Mouse (Mus musculus): ENCODE data around the gene Phyhd1. TPM values are rescaled to one million over a fixed set of nuclear protein-coding genes. Genes with fewer than 3 reads are reported as not detected.

The Phyhd1 gene
- total and polyA plus RNA-seq, 3 experiments, result 0.19 to 1.6 TPM; not detected in 1

- no peak for DNase-seq (ENCODE audit: low read depth, low spot score)
- H3K36me3 ChIP-seq (ENCODE audit: control insufficient read depth in 1 of 2, insufficient read depth in 2 of 2, low read length in 2 of 2), result peaks cover 5 to 11% of the 10 kb centered on the region in 2 experiments
- H3K9me3 ChIP-seq (replicated peaks; ENCODE audit: insufficient read depth, low read length), result no peaks in the 10 kb centered on the region
- H3K79me2 ChIP-seq (ENCODE audit: control insufficient read depth, insufficient read depth, low read length, poor library complexity), result peaks cover 13% of the 10 kb centered on the region
- no peaks in the 10 kb centered on the region for H3K27me3 ChIP-seq (ENCODE audit: control insufficient read depth in 1 of 2, insufficient read depth in 2 of 2, low read length in 2 of 2)
- H3K9ac ChIP-seq (ENCODE audit: control insufficient read depth, low read depth, low read length, poor library complexity, severe bottlenecking), result no peak overlapping the region
- peaks cover 9 to 20% of the 10 kb centered on the region in 2 experiments for H3K4me1 ChIP-seq (ENCODE audit: control insufficient read depth in 1 of 2, insufficient read depth in 2 of 2, low read length in 2 of 2)
- no peak for TF ChIP-seq NELFE (IDR thresholded peaks at IDR 0.05; ENCODE audit: low read depth, low read length)
- TF ChIP-seq HCFC1 (IDR thresholded peaks at IDR 0.05; ENCODE audit: low read depth, low read length), result no peak
- H3K4me3 ChIP-seq (ENCODE audit: control insufficient read depth in 1 of 2, insufficient read depth in 1 of 2, low read depth in 2 of 2, low read length in 2 of 2), result no peak overlapping the region
- no peak overlapping the region for H3K27ac ChIP-seq (ENCODE audit: control insufficient read depth, low read depth, low read length)
These were observed 23.5 kb upstream of the Phyhd1 start for GRCm38 (mm10) chr2:30242509-30242908.

GRCm38 (mm10) chr2:30243391-30243790 lies 22.6 kb upstream of the Phyhd1 start:
- H3K9ac ChIP-seq (ENCODE audit: control insufficient read depth, low read depth, low read length, poor library complexity, severe bottlenecking), result no peak overlapping the region
- no peaks in the 10 kb centered on the region for H3K9me3 ChIP-seq (replicated peaks; ENCODE audit: insufficient read depth, low read length)
- TF ChIP-seq MXI1 (IDR thresholded peaks at IDR 0.05; ENCODE audit: low read depth, low read length) (no peak), ZC3H11A (IDR thresholded peaks at IDR 0.05; ENCODE audit: low read depth, low read length) (no peak), GABPA (IDR thresholded peaks at IDR 0.05; ENCODE audit: low read depth, low read length) (no peak)
- DNase-seq (ENCODE audit: low read depth, low spot score), result no peak
- H3K4me3 ChIP-seq (ENCODE audit: control insufficient read depth in 1 of 2, insufficient read depth in 1 of 2, low read depth in 2 of 2, low read length in 2 of 2), result no peak overlapping the region
- H3K27ac ChIP-seq (ENCODE audit: control insufficient read depth, low read depth, low read length), result no peak overlapping the region
- H3K79me2 ChIP-seq (ENCODE audit: control insufficient read depth, insufficient read depth, low read length, poor library complexity), result peaks cover 5% of the 10 kb centered on the region
- H3K4me1 ChIP-seq (ENCODE audit: control insufficient read depth in 1 of 2, insufficient read depth in 2 of 2, low read length in 2 of 2), result peaks cover 9 to 18% of the 10 kb centered on the region in 2 experiments
- H3K36me3 ChIP-seq (ENCODE audit: control insufficient read depth in 1 of 2, insufficient read depth in 2 of 2, low read length in 2 of 2), result peaks cover 5 to 11% of the 10 kb centered on the region in 2 experiments
- no peaks in the 10 kb centered on the region for H3K27me3 ChIP-seq (ENCODE audit: control insufficient read depth in 1 of 2, insufficient read depth in 2 of 2, low read length in 2 of 2)

GRCm38 (mm10) chr2:30244595-30245178 lies 21.3 kb upstream of the Phyhd1 start:
- Histone ChIP-seq H3K27me3 (ENCODE audit: control insufficient read depth in 1 of 2, insufficient read depth in 2 of 2, low read length in 2 of 2) (no peaks in the 10 kb centered on the region), H3K36me3 (ENCODE audit: control insufficient read depth in 1 of 2, insufficient read depth in 2 of 2, low read length in 2 of 2) (peaks cover 4 to 8% of the 10 kb centered on the region in 2 experiments), H3K4me1 (ENCODE audit: control insufficient read depth in 1 of 2, insufficient read depth in 2 of 2, low read length in 2 of 2) (peaks cover 5% of the 10 kb centered on the region in 2 experiments), H3K9me3 (replicated peaks; ENCODE audit: insufficient read depth, low read length) (no peaks in the 10 kb centered on the region), H3K27ac (ENCODE audit: control insufficient read depth, low read depth, low read length) (no peak overlapping the region), H3K4me3 (ENCODE audit: control insufficient read depth in 1 of 2, insufficient read depth in 1 of 2, low read depth in 2 of 2, low read length in 2 of 2) (no peak overlapping the region), H3K79me2 (ENCODE audit: control insufficient read depth, insufficient read depth, low read length, poor library complexity) (no peaks in the 10 kb centered on the region), H3K9ac (ENCODE audit: control insufficient read depth, low read depth, low read length, poor library complexity, severe bottlenecking) (no peak overlapping the region)
- no peak for DNase-seq (ENCODE audit: low read depth, low spot score)
- TF ChIP-seq CHD2 (IDR thresholded peaks at IDR 0.05; ENCODE audit: low read length), result no peak
- TF ChIP-seq TBP (IDR thresholded peaks at IDR 0.05; ENCODE audit: low read depth, low read length), result no peak
- TF ChIP-seq MAX (IDR thresholded peaks at IDR 0.05; ENCODE audit: low read length), result no peak

- Histone ChIP-seq H3K4me3 (ENCODE audit: control insufficient read depth in 1 of 2, insufficient read depth in 1 of 2, low read depth in 2 of 2, low read length in 2 of 2) (no peak overlapping the region), H3K27ac (ENCODE audit: control insufficient read depth, low read depth, low read length) (no peak overlapping the region), H3K36me3 (ENCODE audit: control insufficient read depth in 1 of 2, insufficient read depth in 2 of 2, low read length in 2 of 2) (peaks cover 6 to 9% of the 10 kb centered on the region in 2 experiments), H3K9me3 (replicated peaks; ENCODE audit: insufficient read depth, low read length) (no peaks in the 10 kb centered on the region), H3K79me2 (ENCODE audit: control insufficient read depth, insufficient read depth, low read length, poor library complexity) (no peaks in the 10 kb centered on the region), H3K9ac (ENCODE audit: control insufficient read depth, low read depth, low read length, poor library complexity, severe bottlenecking) (no peak overlapping the region), H3K4me1 (ENCODE audit: control insufficient read depth in 1 of 2, insufficient read depth in 2 of 2, low read length in 2 of 2) (peaks cover 5 to 8% of the 10 kb centered on the region in 2 experiments), H3K27me3 (ENCODE audit: control insufficient read depth in 1 of 2, insufficient read depth in 2 of 2, low read length in 2 of 2) (no peaks in the 10 kb centered on the region)
- TF ChIP-seq GATA1 (IDR thresholded peaks at IDR 0.05; ENCODE audit: low read depth, low read length) (no peak), CHD2 (IDR thresholded peaks at IDR 0.05; ENCODE audit: low read length) (no peak), ZKSCAN1 (IDR thresholded peaks at IDR 0.05; ENCODE audit: low read depth, low read length) (no peak), HCFC1 (IDR thresholded peaks at IDR 0.05; ENCODE audit: low read depth, low read length) (no peak), POLR2AphosphoS2 (IDR thresholded peaks at IDR 0.05; ENCODE audit: low read length) (no peak), NELFE (IDR thresholded peaks at IDR 0.05; ENCODE audit: low read depth, low read length) (no peak), RAD21 (IDR thresholded peaks at IDR 0.05; ENCODE audit: low read depth, low read length) (no peak), RCOR1 (IDR thresholded peaks at IDR 0.05; ENCODE audit: low read depth, low read length) (no peak), MXI1 (IDR thresholded peaks at IDR 0.05; ENCODE audit: low read depth, low read length) (no peak), ZC3H11A (IDR thresholded peaks at IDR 0.05; ENCODE audit: low read depth, low read length) (no peak), TAL1 (IDR thresholded peaks at IDR 0.05; ENCODE audit: low read length) (no peak), MYB (IDR thresholded peaks at IDR 0.05; ENCODE audit: low read depth, low read length) (no peak), SMC3 (IDR thresholded peaks at IDR 0.05; ENCODE audit: low read depth, low read length) (no peak), CHD1 (IDR thresholded peaks at IDR 0.05; ENCODE audit: low read depth, low read length) (no peak)
- no peak for DNase-seq (ENCODE audit: low read depth, low spot score)
These were observed 19.0 kb upstream of the Phyhd1 start for GRCm38 (mm10) chr2:30247036-30247435.

Data from MEL (cell line).